Mouse (Mus musculus): ENCODE results near the gene Cdk5rap2. TPM values are rescaled to one million over a fixed set of nuclear protein-coding genes. Genes with fewer than 3 reads are reported as not detected.

The Cdk5rap2 gene
- polyA plus RNA-seq, 1 experiment from 2014 or later, result 25.6 TPM

- no peaks in the 10 kb centered on the region for H3K27me3 ChIP-seq (ENCODE audit: poor library complexity, severe bottlenecking)
- H3K36me3 ChIP-seq (replicated peaks), result peaks cover 60% of the 10 kb centered on the region
- H3K4me3 ChIP-seq, result no peak overlapping the region
- H3K27ac ChIP-seq, result peak overlapping the region; percentile 53; the same call in 1 of the 2 replicates
- DNase-seq (ENCODE audit: extremely low spot score, low spot score), result no peak
- H3K4me1 ChIP-seq, result peaks cover 16% of the 10 kb centered on the region
- H3K9me3 ChIP-seq, result no peaks in the 10 kb centered on the region
- 92% methylated on average over 6 of the region's 6 CpGs for WGBS
Measured at GRCm38 (mm10) chr4:70332981-70333380, 77.3 kb downstream of the Cdk5rap2 start.

- Histone ChIP-seq H3K4me3 (no peak overlapping the region), H3K36me3 (replicated peaks) (peaks cover 61% of the 10 kb centered on the region), H3K27me3 (ENCODE audit: poor library complexity, severe bottlenecking) (no peaks in the 10 kb centered on the region), H3K27ac (peak overlapping the region; percentile 53; the same call in 1 of the 2 replicates), H3K9me3 (no peaks in the 10 kb centered on the region), H3K4me1 (peaks cover 16% of the 10 kb centered on the region)
- DNase-seq (ENCODE audit: extremely low spot score, low spot score), result no peak
- WGBS, result 70% methylated on average over 7 of the region's 7 CpGs
Measured at GRCm38 (mm10) chr4:70332576-70332975, 77.7 kb downstream of the Cdk5rap2 start.

- no peaks in the 10 kb centered on the region for H3K27me3 ChIP-seq (ENCODE audit: poor library complexity, severe bottlenecking)
- 93% methylated on average over 6 of the region's 6 CpGs for WGBS
- no peak overlapping the region for H3K4me3 ChIP-seq
- DNase-seq (ENCODE audit: extremely low spot score, low spot score), result no peak
- peaks cover 16% of the 10 kb centered on the region for H3K4me1 ChIP-seq
- H3K27ac ChIP-seq, result no peak overlapping the region
- no peaks in the 10 kb centered on the region for H3K9me3 ChIP-seq
- peaks cover 59% of the 10 kb centered on the region for H3K36me3 ChIP-seq (replicated peaks)
Measured at GRCm38 (mm10) chr4:70331181-70331580, 79.1 kb downstream of the Cdk5rap2 start.

- Histone ChIP-seq H3K9me3 (no peaks in the 10 kb centered on the region), H3K27me3 (ENCODE audit: poor library complexity, severe bottlenecking) (no peaks in the 10 kb centered on the region), H3K27ac (no peak overlapping the region), H3K4me1 (peaks cover 8% of the 10 kb centered on the region), H3K4me3 (no peak overlapping the region), H3K36me3 (replicated peaks) (peaks cover 67% of the 10 kb centered on the region)
- DNase-seq (ENCODE audit: extremely low spot score, low spot score), result no peak
- 91% methylated on average over 9 of the region's 9 CpGs for WGBS
Measured at GRCm38 (mm10) chr4:70328033-70328432, 82.2 kb downstream of the Cdk5rap2 start.

- peaks cover 2% of the 10 kb centered on the region; the same call in 1 of the 2 replicates for H3K4me1 ChIP-seq
- no peaks in the 10 kb centered on the region for H3K9me3 ChIP-seq
- 86% methylated on average over 1 of the region's 1 CpGs for WGBS
- H3K36me3 ChIP-seq (replicated peaks), result peaks cover 65% of the 10 kb centered on the region
- H3K27me3 ChIP-seq (ENCODE audit: poor library complexity, severe bottlenecking), result no peaks in the 10 kb centered on the region
- H3K4me3 ChIP-seq, result no peak overlapping the region
- DNase-seq (ENCODE audit: extremely low spot score, low spot score), result no peak
- H3K27ac ChIP-seq, result no peak overlapping the region
Measured at GRCm38 (mm10) chr4:70327436-70327835, 82.8 kb downstream of the Cdk5rap2 start.

- H3K27ac ChIP-seq, result no peak overlapping the region
- 83% methylated on average over 1 of the region's 1 CpGs for whole genome bisulfite sequencing
- no peaks in the 10 kb centered on the region for H3K9me3 ChIP-seq
- H3K36me3 ChIP-seq (replicated peaks), result peaks cover 46% of the 10 kb centered on the region
- DNase-seq (ENCODE audit: extremely low spot score, low spot score), result no peak
- no peak overlapping the region for H3K4me3 ChIP-seq
- no peaks in the 10 kb centered on the region for H3K4me1 ChIP-seq
- H3K27me3 ChIP-seq (ENCODE audit: poor library complexity, severe bottlenecking), result no peaks in the 10 kb centered on the region
Measured at GRCm38 (mm10) chr4:70321586-70321985, 88.7 kb downstream of the Cdk5rap2 start.

- no peak for DNase-seq (ENCODE audit: extremely low spot score, low spot score)
- Histone ChIP-seq H3K36me3 (replicated peaks) (peaks cover 62% of the 10 kb centered on the region), H3K27ac (no peak overlapping the region), H3K9me3 (no peaks in the 10 kb centered on the region), H3K4me3 (no peak overlapping the region), H3K4me1 (no peaks in the 10 kb centered on the region), H3K27me3 (ENCODE audit: poor library complexity, severe bottlenecking) (no peaks in the 10 kb centered on the region)
- 97% methylated on average over 4 of the region's 4 CpGs for WGBS
Measured at GRCm38 (mm10) chr4:70312170-70312569, 98.1 kb downstream of the Cdk5rap2 start.

- H3K9me3 ChIP-seq, result no peaks in the 10 kb centered on the region
- H3K27ac ChIP-seq, result no peak overlapping the region
- H3K4me3 ChIP-seq, result no peak overlapping the region
- WGBS, result 91% methylated on average over 5 of the region's 5 CpGs
- H3K36me3 ChIP-seq (replicated peaks), result peaks cover 57% of the 10 kb centered on the region
- no peaks in the 10 kb centered on the region for H3K27me3 ChIP-seq (ENCODE audit: poor library complexity, severe bottlenecking)
- no peaks in the 10 kb centered on the region for H3K4me1 ChIP-seq
- DNase-seq (ENCODE audit: extremely low spot score, low spot score), result no peak
Measured at GRCm38 (mm10) chr4:70311530-70311929, 98.7 kb downstream of the Cdk5rap2 start.

GRCm38 (mm10) chr4:70307230-70307629 lies 103.0 kb downstream of the Cdk5rap2 start:
- Histone ChIP-seq H3K27me3 (ENCODE audit: poor library complexity, severe bottlenecking) (no peaks in the 10 kb centered on the region), H3K9me3 (no peaks in the 10 kb centered on the region), H3K4me1 (no peaks in the 10 kb centered on the region), H3K36me3 (replicated peaks) (peaks cover 60% of the 10 kb centered on the region), H3K27ac (no peak overlapping the region), H3K4me3 (no peak overlapping the region)
- WGBS, result 72% methylated on average over 4 of the region's 4 CpGs
- peak; percentile 21 for DNase-seq (ENCODE audit: extremely low spot score, low spot score)

GRCm38 (mm10) chr4:70303870-70304269 lies 106.4 kb downstream of the Cdk5rap2 start:
- no peaks in the 10 kb centered on the region for H3K27me3 ChIP-seq (ENCODE audit: poor library complexity, severe bottlenecking)
- no peaks in the 10 kb centered on the region for H3K4me1 ChIP-seq
- DNase-seq (ENCODE audit: extremely low spot score, low spot score), result no peak
- H3K27ac ChIP-seq, result no peak overlapping the region
- H3K4me3 ChIP-seq, result no peak overlapping the region
- peaks cover 76% of the 10 kb centered on the region for H3K36me3 ChIP-seq (replicated peaks)
- no peaks in the 10 kb centered on the region for H3K9me3 ChIP-seq
- 92% methylated on average over 4 of the region's 4 CpGs for WGBS

GRCm38 (mm10) chr4:70301187-70301586 lies 109.1 kb downstream of the Cdk5rap2 start:
- H3K9me3 ChIP-seq, result no peaks in the 10 kb centered on the region
- H3K27me3 ChIP-seq (ENCODE audit: poor library complexity, severe bottlenecking), result no peaks in the 10 kb centered on the region
- H3K4me1 ChIP-seq, result no peaks in the 10 kb centered on the region
- no peak overlapping the region for H3K27ac ChIP-seq
- WGBS, result 90% methylated on average over 9 of the region's 9 CpGs
- no peak overlapping the region for H3K4me3 ChIP-seq
- DNase-seq (ENCODE audit: extremely low spot score, low spot score), result no peak
- peaks cover 97% of the 10 kb centered on the region for H3K36me3 ChIP-seq (replicated peaks)

GRCm38 (mm10) chr4:70289361-70289760 lies 120.9 kb downstream of the Cdk5rap2 start:
- 93% methylated on average over 6 of the region's 6 CpGs for WGBS
- peaks cover 72% of the 10 kb centered on the region for H3K36me3 ChIP-seq (replicated peaks)
- no peaks in the 10 kb centered on the region for H3K4me1 ChIP-seq
- H3K27me3 ChIP-seq (ENCODE audit: poor library complexity, severe bottlenecking), result no peaks in the 10 kb centered on the region
- DNase-seq (ENCODE audit: extremely low spot score, low spot score), result no peak
- no peaks in the 10 kb centered on the region for H3K9me3 ChIP-seq
- H3K27ac ChIP-seq, result no peak overlapping the region
- H3K4me3 ChIP-seq, result no peak overlapping the region

- peaks cover 91% of the 10 kb centered on the region for H3K36me3 ChIP-seq (replicated peaks)
- 96% methylated on average over 9 of the region's 9 CpGs for WGBS
Measured at GRCm38 (mm10) chr4:70283163-70283562, 127.1 kb downstream of the Cdk5rap2 start.

GRCm38 (mm10) chr4:70278882-70279281 lies 131.4 kb downstream of the Cdk5rap2 start:
- H3K27ac ChIP-seq, result no peak overlapping the region
- DNase-seq (ENCODE audit: extremely low spot score, low spot score), result no peak
- H3K4me3 ChIP-seq, result no peak overlapping the region
- 95% methylated on average over 4 of the region's 4 CpGs for WGBS
- H3K27me3 ChIP-seq (ENCODE audit: poor library complexity, severe bottlenecking), result no peaks in the 10 kb centered on the region
- no peaks in the 10 kb centered on the region for H3K4me1 ChIP-seq
- peaks cover 85% of the 10 kb centered on the region for H3K36me3 ChIP-seq (replicated peaks)
- H3K9me3 ChIP-seq, result no peaks in the 10 kb centered on the region

More at GRCm38 (mm10) chr4:70283163-70283562, 127.1 kb downstream of the Cdk5rap2 start:
- Histone ChIP-seq H3K4me1 (no peaks in the 10 kb centered on the region), H3K9me3 (no peaks in the 10 kb centered on the region), H3K4me3 (no peak overlapping the region), H3K27me3 (ENCODE audit: poor library complexity, severe bottlenecking) (no peaks in the 10 kb centered on the region), H3K27ac (no peak overlapping the region)
- DNase-seq (ENCODE audit: extremely low spot score, low spot score), result no peak

Measured in forebrain, embryonic 10.5 days (tissue).